Comparison of ENCODE assay signal across 11 mouse cellular contexts in the genomic region with DNA sequence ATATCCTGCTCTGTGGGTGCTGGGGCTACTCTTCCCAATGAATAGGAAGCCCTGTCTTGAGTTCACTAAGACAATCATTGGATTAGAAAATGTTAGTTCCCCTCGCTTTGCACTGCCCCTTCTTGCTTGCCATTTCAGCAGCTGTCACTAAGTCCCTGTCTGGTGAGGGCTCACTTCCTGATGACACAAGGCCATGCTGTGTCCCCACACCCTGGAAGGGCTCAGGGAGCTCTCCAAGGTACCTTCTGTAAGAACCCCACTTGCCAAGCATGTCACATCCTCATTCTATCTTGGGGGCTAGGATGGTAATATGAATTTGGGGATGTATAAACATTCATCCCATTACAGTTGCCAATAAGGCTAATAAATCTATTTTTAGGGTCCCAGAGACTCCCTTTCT.
DNase-seq lines count a peak whose midpoint lies in the region; ATAC-seq and TF ChIP-seq lines count a peak whose summit lies in the region.
"Had no signal": no experiment of that assay in that cellular context is flagged by ENCODE, and none has a peak within 500 bp of the region (broad histone marks: within the 10 kb centered on the region; RNA-seq: fewer than 3 reads in every experiment).

No protein-coding gene starts in this region.

- no peaks in the 10 kb centered on the region for H3K9me3 ChIP-seq in MEL (replicated peaks; ENCODE audit: insufficient read depth, low read length)
- H3K9me3 ChIP-seq in limb, embryonic 14.5 days (ENCODE audit: control insufficient read depth, low read length) = no peaks in the 10 kb centered on the region

- peak; percentile 33 to 34 for DNase-seq in kidney, postnatal 4 days
- DNase-seq in kidney, postnatal 25 days = no peak
- DNase-seq in MEL (ENCODE audit: low read depth, low spot score) = peak; percentile 75
- peak; percentile 67 for DNase-seq in embryo, embryonic 10 days (ENCODE audit: low spot score)
- DNase-seq in limb, embryonic 14.5 days (ENCODE audit: low spot score) = peak; percentile 28
- DNase-seq in gastrocnemius, postnatal 36 days = no peak
- DNase-seq: adrenal gland, adult 8-10 months; kidney, adult 8-10 months; layer of hippocampus, postnatal 36 days; lung, adult 18-20 months had no signal

- no peak for TF ChIP-seq EP300 in MEL (IDR thresholded peaks at IDR 0.05; ENCODE audit: low read depth in 1 of 2, low read length in 2 of 2)

- WGBS in limb, embryonic 14.5 days = 44% methylated on average over 1 of the region's 1 CpGs

- no peak overlapping the region for H3K9ac ChIP-seq in MEL (ENCODE audit: control insufficient read depth, low read depth, low read length, poor library complexity, severe bottlenecking)
- no peak overlapping the region for H3K9ac ChIP-seq in limb, embryonic 14.5 days (ENCODE audit: low read depth, low read length, severe bottlenecking)

- H3K36me3 ChIP-seq in MEL (ENCODE audit: control insufficient read depth in 1 of 2, insufficient read depth in 2 of 2, low read length in 2 of 2) = no peaks in the 10 kb centered on the region
- H3K36me3 ChIP-seq in limb, embryonic 14.5 days (ENCODE audit: control insufficient read depth, insufficient read depth, low read length) = no peaks in the 10 kb centered on the region

- no peaks in the 10 kb centered on the region for H3K79me2 ChIP-seq in MEL (ENCODE audit: control insufficient read depth, insufficient read depth, low read length, poor library complexity)

- intact Hi-C loops in gastrocnemius, postnatal 36 days (cut with DNase I) = no loop called here

- no peak overlapping the region for H3K4me3 ChIP-seq in MEL (ENCODE audit: control insufficient read depth in 1 of 2, insufficient read depth in 1 of 2, low read depth in 2 of 2, low read length in 2 of 2)
- no peak overlapping the region for H3K4me3 ChIP-seq in limb, embryonic 14.5 days (replicated peaks; ENCODE audit: low read length)

- H3K27me3 ChIP-seq in MEL (ENCODE audit: control insufficient read depth in 1 of 2, insufficient read depth in 2 of 2, low read length in 2 of 2) = no peaks in the 10 kb centered on the region; a peak in 1 of 4 replicates
- H3K27me3 ChIP-seq in limb, embryonic 14.5 days (ENCODE audit: control insufficient read depth, insufficient read depth, low read length) = no peaks in the 10 kb centered on the region

- TF ChIP-seq RAD21 in MEL (IDR thresholded peaks at IDR 0.05; ENCODE audit: low read depth, low read length) = no peak

- H3K4me2 ChIP-seq in limb, embryonic 14.5 days (replicated peaks; ENCODE audit: low read depth, low read length, severe bottlenecking) = no peak overlapping the region

- H3K27ac ChIP-seq in MEL (ENCODE audit: control insufficient read depth, low read depth, low read length) = no peak overlapping the region
- H3K27ac ChIP-seq in limb, embryonic 14.5 days (replicated peaks; ENCODE audit: low read depth, low read length) = no peak overlapping the region

- no peak for TF ChIP-seq POLR2A in MEL (IDR thresholded peaks at IDR 0.05; ENCODE audit: control insufficient read depth in 1 of 2, insufficient read depth in 1 of 2, low read depth in 1 of 2, low read length in 2 of 2, poor library complexity in 1 of 2)
- TF ChIP-seq POLR2A in limb, embryonic 14.5 days (IDR thresholded peaks at IDR 0.05; ENCODE audit: borderline replicate concordance, extremely low read depth, insufficient read depth, insufficient read length) = no peak

- H3K4me1 ChIP-seq in MEL (ENCODE audit: control insufficient read depth in 1 of 2, insufficient read depth in 2 of 2, low read length in 2 of 2) = no peaks in the 10 kb centered on the region
- no peaks in the 10 kb centered on the region; the same call in 1 of the 2 replicates for H3K4me1 ChIP-seq in limb, embryonic 14.5 days (ENCODE audit: control insufficient read depth, insufficient read depth, low read length)

- TF ChIP-seq CTCF in MEL (IDR thresholded peaks at IDR 0.05 in 2 of 3, conservative IDR thresholded peaks at IDR 0.05 in 1 of 3; ENCODE audit: control insufficient read depth in 1 of 3, insufficient read depth in 1 of 3, low read depth in 2 of 3, low read length in 3 of 3, poor library complexity in 1 of 3, severe bottlenecking in 1 of 3) = no peak

- ATAC-seq in limb, embryonic 14.5 days (ENCODE audit: low FRiP score, low read depth) = no peak
- no peak for ATAC-seq in activated CD4-positive, CD25-positive, alpha-beta regulatory T cell, adult 4 months

TF ChIP-seq in MEL, 35 proteins besides CTCF, POLR2A, EP300 and RAD21:
- TF ChIP-seq MAX (IDR thresholded peaks at IDR 0.05; ENCODE audit: low read length) = peak; percentile 50; the same call in 1 of the 2 replicates
- TF ChIP-seq GABPA (IDR thresholded peaks at IDR 0.05; ENCODE audit: low read depth, low read length) = no peak
- no peak for TF ChIP-seq MYB (IDR thresholded peaks at IDR 0.05; ENCODE audit: low read depth, low read length)
- TF ChIP-seq SIN3A (IDR thresholded peaks at IDR 0.05; ENCODE audit: low read length) = peak; percentile 75
- TF ChIP-seq E2F4 (IDR thresholded peaks at IDR 0.05; ENCODE audit: borderline replicate concordance, low read depth, low read length) = no peak
- no peak for TF ChIP-seq NELFE (IDR thresholded peaks at IDR 0.05; ENCODE audit: low read depth, low read length)
- no peak for TF ChIP-seq CHD1 (IDR thresholded peaks at IDR 0.05; ENCODE audit: low read depth, low read length)
- peak; percentile 92 for TF ChIP-seq MXI1 (IDR thresholded peaks at IDR 0.05; ENCODE audit: low read depth, low read length)
- no peak for TF ChIP-seq MYC (IDR thresholded peaks at IDR 0.05; ENCODE audit: low read depth, low read length)

Comparison
In these comparisons a context has a peak if more than half of its experiments do, and no peak if none do; other contexts are left out.
1. DNase-seq: peak in kidney, postnatal 4 days (2 of 2), MEL (single experiment), embryo, embryonic 10 days (single experiment) and limb, embryonic 14.5 days (single experiment); none in kidney, postnatal 25 days (0 of 2) and gastrocnemius, postnatal 36 days (0 of 2).